Comparison of ENCODE assay signal across 8 mouse cellular contexts in the genomic region with DNA sequence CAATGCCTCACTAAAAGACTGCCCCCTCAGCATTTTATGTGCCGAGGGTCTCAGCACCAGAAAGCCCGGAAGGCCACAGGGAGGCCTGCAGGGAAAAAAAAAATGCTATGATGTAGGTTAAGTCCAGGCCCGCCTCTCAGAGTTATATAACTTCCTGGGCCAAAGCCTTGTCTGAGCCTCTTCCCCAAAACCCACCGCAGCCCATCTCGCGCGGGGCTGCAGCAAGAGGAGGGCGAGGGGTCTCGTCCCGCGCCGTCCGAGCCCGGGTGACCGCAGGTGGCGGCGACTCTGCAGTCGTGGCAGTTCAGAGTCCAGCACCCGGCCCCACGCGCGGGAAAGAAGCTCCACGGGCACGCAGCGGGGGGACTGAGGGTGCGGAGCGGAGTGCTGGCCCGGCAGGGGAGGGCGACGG. TPM values are rescaled to one million over a fixed set of nuclear protein-coding genes. Genes with fewer than 3 reads are reported as not detected.
A peak's percentile ranks its signal among the peaks of the same experiment; 100 is the strongest.
DNase-seq lines count a peak whose midpoint lies in the region; ATAC-seq and TF ChIP-seq lines count a peak whose summit lies in the region.

No protein-coding gene starts in this region.

- peak overlapping the region; percentile 99 for H3K9ac ChIP-seq in heart, embryonic 13.5 days
- peak overlapping the region; percentile 91 for H3K9ac ChIP-seq in embryonic facial prominence, embryonic 12.5 days
- H3K9ac ChIP-seq in intestine, embryonic 16.5 days (ENCODE audit: low read depth, low read length), result peak overlapping the region; percentile 99
- H3K9ac ChIP-seq in midbrain, postnatal 0 days (replicated peaks; ENCODE audit: low read length, poor library complexity, severe bottlenecking), result peak overlapping the region; percentile 96

- H3K27ac ChIP-seq in heart, embryonic 13.5 days (replicated peaks), result peak overlapping the region; percentile 82
- H3K27ac ChIP-seq in embryonic facial prominence, embryonic 12.5 days, result peak overlapping the region; percentile 86
- peak overlapping the region; percentile 77 for H3K27ac ChIP-seq in intestine, embryonic 16.5 days (ENCODE audit: low read length)
- H3K27ac ChIP-seq in midbrain, postnatal 0 days (ENCODE audit: low read depth, low read length), result peak overlapping the region; percentile 85

- no peak for TF ChIP-seq CTCF in E14TG2a.4 (conservative IDR thresholded peaks at IDR 0.05; ENCODE audit: low read length)
- no peak for TF ChIP-seq CTCF in midbrain, postnatal 0 days (IDR thresholded peaks at IDR 0.05)

- peak overlapping the region; percentile 87 for H3K4me2 ChIP-seq in heart, embryonic 13.5 days
- peak overlapping the region; percentile 69 for H3K4me2 ChIP-seq in embryonic facial prominence, embryonic 12.5 days (replicated peaks)
- peak overlapping the region; percentile 88 for H3K4me2 ChIP-seq in intestine, embryonic 16.5 days (ENCODE audit: low read depth, low read length)
- H3K4me2 ChIP-seq in midbrain, postnatal 0 days (ENCODE audit: low read depth, low read length, poor library complexity, severe bottlenecking), result peak overlapping the region; percentile 82

- under 1% methylated on average over 30 of the region's 30 CpGs for WGBS in heart, embryonic 13.5 days
- under 1% methylated on average over 30 of the region's 30 CpGs for WGBS in embryonic facial prominence, embryonic 12.5 days
- WGBS in intestine, embryonic 16.5 days, result under 1% methylated on average over 29 of the region's 30 CpGs
- 0% methylated on average over 30 of the region's 30 CpGs for WGBS in midbrain, postnatal 0 days

- H3K4me3 ChIP-seq in heart, embryonic 13.5 days, result peak overlapping the region; percentile 96
- peak overlapping the region; percentile 97 for H3K4me3 ChIP-seq in E14TG2a.4 (replicated peaks; ENCODE audit: low read length)
- peak overlapping the region; percentile 81 for H3K4me3 ChIP-seq in embryonic facial prominence, embryonic 12.5 days
- H3K4me3 ChIP-seq in intestine, embryonic 16.5 days (ENCODE audit: low read length), result peak overlapping the region; percentile 98
- H3K4me3 ChIP-seq in midbrain, postnatal 0 days (ENCODE audit: low read depth, low read length), result peak overlapping the region; percentile 87

- no peaks in the 10 kb centered on the region for H3K36me3 ChIP-seq in heart, embryonic 13.5 days
- peaks cover 11% of the 10 kb centered on the region for H3K36me3 ChIP-seq in E14TG2a.4 (ENCODE audit: insufficient read depth, low read length)
- 0 out of 2 replicates have a peak, but pooled peaks cover 4% of the 10 kb centered on the region for H3K36me3 ChIP-seq in embryonic facial prominence, embryonic 12.5 days
- no peaks in the 10 kb centered on the region for H3K36me3 ChIP-seq in intestine, embryonic 16.5 days (ENCODE audit: control insufficient read depth, insufficient read depth, low read length)
- H3K36me3 ChIP-seq in midbrain, postnatal 0 days (ENCODE audit: insufficient read depth, low read length), result no peaks in the 10 kb centered on the region

- no peaks in the 10 kb centered on the region for H3K9me3 ChIP-seq in heart, embryonic 13.5 days
- H3K9me3 ChIP-seq in E14TG2a.4 (ENCODE audit: low read length), result no peaks in the 10 kb centered on the region
- H3K9me3 ChIP-seq in embryonic facial prominence, embryonic 12.5 days, result no peaks in the 10 kb centered on the region
- no peaks in the 10 kb centered on the region for H3K9me3 ChIP-seq in intestine, embryonic 16.5 days (ENCODE audit: control insufficient read depth, low read length)
- H3K9me3 ChIP-seq in midbrain, postnatal 0 days (ENCODE audit: low read length), result no peaks in the 10 kb centered on the region

- peaks cover 24% of the 10 kb centered on the region for H3K4me1 ChIP-seq in heart, embryonic 13.5 days
- peaks cover 30% of the 10 kb centered on the region for H3K4me1 ChIP-seq in E14TG2a.4 (replicated peaks; ENCODE audit: low read depth, low read length)
- peaks cover 10% of the 10 kb centered on the region for H3K4me1 ChIP-seq in embryonic facial prominence, embryonic 12.5 days
- H3K4me1 ChIP-seq in intestine, embryonic 16.5 days (ENCODE audit: control insufficient read depth, insufficient read depth, low read length), result peaks cover 12% of the 10 kb centered on the region
- peaks cover 13% of the 10 kb centered on the region for H3K4me1 ChIP-seq in midbrain, postnatal 0 days (ENCODE audit: insufficient read depth, low read length)

- peak; percentile 59 for ATAC-seq in heart, embryonic 13.5 days (ENCODE audit: extremely low read depth, insufficient number of reproducible peaks, low FRiP score, low TSS enrichment)
- ATAC-seq in embryonic facial prominence, embryonic 12.5 days (ENCODE audit: insufficient number of reproducible peaks, insufficient read depth, low FRiP score, low TSS enrichment), result peak; percentile 55
- ATAC-seq in intestine, embryonic 16.5 days, result peak; percentile 75
- no peak for ATAC-seq in midbrain, postnatal 0 days (ENCODE audit: low FRiP score)

- H3K27me3 ChIP-seq in heart, embryonic 13.5 days (replicated peaks), result no peaks in the 10 kb centered on the region
- no peaks in the 10 kb centered on the region for H3K27me3 ChIP-seq in E14TG2a.4 (ENCODE audit: insufficient read depth, low read length)
- H3K27me3 ChIP-seq in embryonic facial prominence, embryonic 12.5 days, result no peaks in the 10 kb centered on the region
- H3K27me3 ChIP-seq in intestine, embryonic 16.5 days (replicated peaks; ENCODE audit: control insufficient read depth, insufficient read depth, low read length), result no peaks in the 10 kb centered on the region
- H3K27me3 ChIP-seq in midbrain, postnatal 0 days (ENCODE audit: insufficient read depth, low read length), result no peaks in the 10 kb centered on the region

- DNase-seq in heart, adult 18-20 months, result no peak
- peak; percentile 22 for DNase-seq in midbrain, postnatal 0 days (ENCODE audit: low spot score)
- no peak for DNase-seq in gastrocnemius, postnatal 10 days
- DNase-seq in cerebellum, postnatal 36 days, result no peak

RNA-seq across cellular contexts. Expression of gene Ninl, which starts 0.4 kb away (rescaled TPM):
- polyA plus RNA-seq in heart, embryonic 13.5 days (2015; fragmentation: Nextera tagmentation; extraction: Ambion mirVana), result 5.3 and 5.8 TPM in 2 replicates
- total RNA-seq in heart, adult 18-20 months (2021), result 1 to 10 TPM; 2.3 to 3.3 TPM
- polyA plus RNA-seq in embryonic facial prominence, embryonic 12.5 days (2016; fragmentation: Nextera tagmentation; extraction: Ambion mirVana), result 12.3 and 13.7 TPM in 2 replicates
- polyA plus RNA-seq in intestine, embryonic 16.5 days (2015; fragmentation: Nextera tagmentation; extraction: Ambion mirVana), result 4.9 and 5.3 TPM in 2 replicates
- total RNA-seq in midbrain, postnatal 0 days (2014; rRNA removed), result 3.8 and 7.8 TPM in 2 replicates
- polyA plus RNA-seq in midbrain, postnatal 0 days (2015; fragmentation: Nextera tagmentation; extraction: Ambion mirVana), result 2.6 and 2.7 TPM in 2 replicates
- total RNA-seq in gastrocnemius, postnatal 10 days (2021), result 1 to 10 TPM in 1 of 2 experiments, under 1 TPM in 1; 0.99 to 1.4 TPM

RNA-seq across cellular contexts. Expression of gene Nanp, which starts 0.4 kb away (rescaled TPM):
- polyA plus RNA-seq in heart, embryonic 13.5 days (2015; fragmentation: Nextera tagmentation; extraction: Ambion mirVana), result 20.4 and 24.5 TPM in 2 replicates
- 1 to 10 TPM in 1 of 2 experiments, under 1 TPM in 1; 0.69 to 1.8 TPM for total RNA-seq in heart, adult 18-20 months (2021)
- 48.3 and 52.0 TPM in 2 replicates for polyA plus RNA-seq in embryonic facial prominence, embryonic 12.5 days (2016; fragmentation: Nextera tagmentation; extraction: Ambion mirVana)
- polyA plus RNA-seq in intestine, embryonic 16.5 days (2015; fragmentation: Nextera tagmentation; extraction: Ambion mirVana), result 50.9 and 53.9 TPM in 2 replicates
- 6.7 and 13.8 TPM in 2 replicates for total RNA-seq in midbrain, postnatal 0 days (2014; rRNA removed)
- 32.1 and 35.6 TPM in 2 replicates for polyA plus RNA-seq in midbrain, postnatal 0 days (2015; fragmentation: Nextera tagmentation; extraction: Ambion mirVana)
- 1 to 10 TPM; 5.6 to 7.6 TPM for total RNA-seq in gastrocnemius, postnatal 10 days (2021)

RNA-seq across cellular contexts. Expression of gene Gm14151, which starts 53.3 kb away (rescaled TPM):
- polyA plus RNA-seq in heart, embryonic 13.5 days (2015; fragmentation: Nextera tagmentation; extraction: Ambion mirVana), result not detected in 2 replicates
- total RNA-seq in heart, adult 18-20 months (2021), result not detected
- polyA plus RNA-seq in embryonic facial prominence, embryonic 12.5 days (2016; fragmentation: Nextera tagmentation; extraction: Ambion mirVana), result not detected in 2 replicates
- not detected in 2 replicates for polyA plus RNA-seq in intestine, embryonic 16.5 days (2015; fragmentation: Nextera tagmentation; extraction: Ambion mirVana)
- not detected in 2 replicates for total RNA-seq in midbrain, postnatal 0 days (2014; rRNA removed)
- polyA plus RNA-seq in midbrain, postnatal 0 days (2015; fragmentation: Nextera tagmentation; extraction: Ambion mirVana), result not detected in 2 replicates
- not detected for total RNA-seq in gastrocnemius, postnatal 10 days (2021)

RNA-seq across cellular contexts. Expression of gene Gm14147, which starts 59.2 kb away (rescaled TPM):
- not detected in 2 replicates for polyA plus RNA-seq in heart, embryonic 13.5 days (2015; fragmentation: Nextera tagmentation; extraction: Ambion mirVana)
- not detected for total RNA-seq in heart, adult 18-20 months (2021)
- not detected in 2 replicates for polyA plus RNA-seq in embryonic facial prominence, embryonic 12.5 days (2016; fragmentation: Nextera tagmentation; extraction: Ambion mirVana)
- not detected in 2 replicates for polyA plus RNA-seq in intestine, embryonic 16.5 days (2015; fragmentation: Nextera tagmentation; extraction: Ambion mirVana)
- total RNA-seq in midbrain, postnatal 0 days (2014; rRNA removed), result not detected in 2 replicates
- not detected in 2 replicates for polyA plus RNA-seq in midbrain, postnatal 0 days (2015; fragmentation: Nextera tagmentation; extraction: Ambion mirVana)
- total RNA-seq in gastrocnemius, postnatal 10 days (2021), result not detected
